Mouse (Mus musculus) c-Kit-negative CD71-positive TER-119-positive erythroid progenitor cells, embryonic 14.5 days (primary cell): Measurements from ENCODE around the gene Olfr1335.
"Not testable (repeated sequence)": the region's sequence is repeated elsewhere in the genome, so short reads cannot be mapped to it uniquely, and the experiment has no call there.

Experiments
- DNase-seq: peaks from one replicate; pipeline ENCODE4 v3.0.0-alpha.2; 2013; ENCODE audit warnings: low read depth, low spot score

The Olfr1335 gene

GRCm38 (mm10) chr4:118809844-118810243 is at the start of gene Olfr1335:
Olfr1335 (minus strand) TSS chr4:118809944.
- DNase-seq = no peak

- DNase-seq = no peak
Measured at GRCm38 (mm10) chr4:118836179-118836578, 26.4 kb upstream of the Olfr1335 start, which contains the start of gene Olfr1333. Olfr1333 (minus strand) TSS chr4:118836279.

DNA sequence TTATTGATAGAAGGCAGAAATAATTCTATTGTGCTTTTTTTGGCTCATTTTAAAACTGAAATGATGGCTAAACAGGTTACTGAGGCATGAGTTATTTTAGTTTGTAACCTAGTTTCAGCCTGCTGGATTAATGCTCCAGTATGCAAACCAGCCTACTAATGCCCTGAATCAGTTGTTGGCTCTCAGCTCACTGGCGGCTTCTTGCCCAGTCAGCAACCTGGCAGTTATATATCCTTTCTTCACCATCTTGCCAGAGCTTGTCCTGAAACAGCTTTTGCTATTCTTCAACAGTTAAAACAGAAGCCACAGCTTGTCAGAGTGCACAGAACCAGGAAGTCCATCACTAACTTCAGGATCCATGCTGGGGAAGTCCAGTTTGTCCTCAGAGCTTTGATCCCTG is 9.2 kb upstream of the Olfr1335 start:
- DNase-seq = no peak

DNA sequence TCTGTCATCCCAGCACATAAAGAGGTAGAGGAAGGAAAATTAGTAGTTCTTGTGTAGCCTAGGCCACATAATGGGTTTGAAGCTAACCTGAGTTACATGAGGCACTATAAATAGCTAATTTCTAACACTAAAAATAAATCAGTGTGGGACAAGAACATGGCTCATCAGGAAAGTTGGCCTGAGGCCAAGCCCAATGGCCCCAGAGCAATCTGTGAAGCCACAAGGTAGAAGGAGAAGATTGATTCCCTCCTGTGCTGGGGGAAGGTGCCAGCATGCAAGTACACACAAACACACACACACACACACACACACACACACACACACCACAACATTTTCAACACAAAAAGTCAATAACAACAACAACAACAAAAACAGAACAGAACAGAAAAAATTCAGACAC is 16.9 kb downstream of the Olfr1335 start:
- DNase-seq = not testable (repeated sequence)

- DNase-seq = no peak
Measured at GRCm38 (mm10) chr4:118782486-118782885, 27.3 kb downstream of the Olfr1335 start, which contains the start of gene Olfr1337. Olfr1337 (minus strand) TSS chr4:118782586.
